Mouse (Mus musculus): ENCODE measurements at regions not wholly inside any gene's neighbourhood (a gene's known extent, or its start where the extent isn't known, plus 50 kb on each side); places are given as distances from the start of the nearest gene placed in this dataset.

DNA sequence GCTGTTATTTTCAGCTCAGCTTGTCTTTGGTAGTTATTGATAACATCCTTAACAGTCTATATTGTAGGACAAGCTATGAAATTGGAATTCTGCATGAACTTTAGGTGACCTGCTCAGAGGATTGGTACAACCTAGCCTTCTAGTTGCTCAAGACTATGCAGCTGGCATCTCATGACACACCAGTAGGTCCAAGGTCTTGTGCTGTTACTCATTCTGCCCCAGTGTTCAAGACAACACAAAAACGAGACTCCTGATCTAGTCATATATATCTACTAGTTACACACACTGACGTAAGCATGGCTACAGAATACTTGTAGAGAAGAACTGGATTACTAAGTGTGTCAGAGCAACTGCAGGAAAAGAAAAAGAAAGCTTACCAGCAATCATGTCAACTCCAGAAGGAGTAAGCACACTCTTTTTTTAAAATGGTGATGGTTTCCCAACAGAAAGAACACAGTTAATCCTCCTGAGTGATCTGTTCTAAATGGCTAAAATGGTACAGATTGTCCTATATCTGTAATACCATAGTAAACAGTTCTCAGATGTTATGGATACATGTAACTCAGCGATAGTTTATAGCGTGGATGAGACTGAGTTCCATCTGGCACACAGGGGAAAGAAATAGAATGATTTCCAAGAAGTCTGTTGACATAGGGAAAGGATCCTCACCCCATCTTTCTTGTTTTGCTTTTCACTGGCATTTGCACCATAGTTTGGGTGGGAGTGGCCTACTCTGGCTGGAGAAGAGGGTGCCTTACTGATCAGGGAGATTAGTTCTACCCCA lies 85.4 kb upstream of the Gm11146 start:
- no peak for DNase-seq (ENCODE audit: low spot score)

DNA sequence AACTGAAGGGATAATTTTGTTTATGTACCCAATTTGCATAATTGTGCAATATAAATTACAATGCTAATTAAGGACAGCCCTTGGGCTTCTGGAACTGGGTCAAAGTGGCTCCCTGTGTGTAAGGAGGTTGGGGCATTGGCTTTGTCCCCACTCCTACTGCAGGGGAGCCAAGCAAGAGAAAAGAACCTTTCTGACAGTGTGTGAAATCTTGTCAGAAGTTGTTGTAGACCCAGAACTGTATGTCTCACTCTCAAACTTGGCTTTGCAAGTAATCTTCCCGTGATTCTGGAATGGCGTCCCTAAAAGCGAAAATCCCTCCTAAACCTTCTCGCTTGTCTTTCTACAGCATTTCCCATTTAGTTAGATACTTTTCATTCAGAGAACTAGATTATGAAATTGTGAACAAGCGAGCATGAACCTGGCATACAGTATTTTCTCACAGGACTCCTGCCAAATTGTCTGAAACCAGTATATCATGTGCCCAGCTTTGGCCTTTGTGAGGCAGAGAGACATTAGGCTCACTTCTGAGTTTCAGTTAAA lies 83.8 kb upstream of the Gm11146 start:
- no peak for DNase-seq (ENCODE audit: low spot score)

DNA sequence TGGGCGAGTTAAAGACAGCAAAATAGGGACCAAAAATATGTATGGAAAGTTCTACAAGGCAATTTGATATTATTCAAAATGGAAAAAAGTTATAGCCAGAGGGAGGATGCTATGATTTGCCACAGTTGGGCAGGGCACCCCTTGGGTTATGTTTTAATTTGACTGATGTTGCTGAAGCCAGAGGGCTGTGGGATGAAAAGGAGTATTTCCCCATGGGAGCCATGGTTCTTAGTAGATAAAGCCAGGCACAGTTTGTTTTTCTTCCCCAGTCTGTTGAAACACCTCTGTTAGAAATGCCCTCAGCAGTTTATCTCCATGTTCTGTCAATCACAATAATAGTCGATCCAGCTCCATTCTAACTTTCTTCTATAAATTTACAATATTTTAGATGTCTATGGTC lies 82.6 kb upstream of the Gm11146 start:
- no peak for DNase-seq (ENCODE audit: low spot score)

DNA sequence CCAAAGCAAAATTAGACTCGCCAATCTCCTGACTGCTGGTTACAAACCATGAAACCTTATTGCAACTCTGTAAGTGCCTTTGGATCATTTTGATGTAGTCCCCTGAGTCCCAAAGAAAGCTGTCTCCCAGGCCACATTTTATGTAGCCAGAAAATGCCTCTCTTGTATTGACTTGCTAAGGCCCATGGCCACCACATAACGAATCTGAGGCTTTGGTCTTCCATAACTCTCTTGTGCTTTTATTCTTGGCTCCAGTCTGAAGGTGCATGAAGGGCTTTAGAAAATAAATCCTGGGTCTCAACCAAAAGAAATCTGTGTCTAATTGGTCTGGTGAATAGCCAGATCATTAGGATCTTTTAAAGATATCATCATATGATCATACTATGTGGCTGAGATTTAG lies 77.3 kb upstream of the Gm11146 start:
- DNase-seq (ENCODE audit: low spot score): no peak

DNA sequence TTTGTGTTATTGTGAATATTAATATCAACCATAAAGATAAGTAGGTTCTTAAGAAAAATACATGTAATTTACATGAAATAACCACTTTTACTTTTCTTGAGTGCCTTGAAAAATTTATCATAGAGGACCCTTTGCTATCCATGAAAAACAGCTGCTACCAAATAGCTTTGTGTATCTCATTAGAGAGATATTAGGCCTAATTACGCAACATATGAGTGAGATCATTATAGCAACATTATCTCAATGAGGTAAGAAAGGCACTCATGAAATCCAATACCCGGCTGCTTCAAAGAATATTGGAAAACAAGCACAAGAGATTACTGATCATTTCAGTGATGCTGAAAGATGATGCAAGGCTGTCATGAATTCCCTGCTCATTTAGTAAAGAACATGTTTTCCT lies 74.9 kb upstream of the Gm11146 start:
- DNase-seq (ENCODE audit: low spot score): no peak

DNA sequence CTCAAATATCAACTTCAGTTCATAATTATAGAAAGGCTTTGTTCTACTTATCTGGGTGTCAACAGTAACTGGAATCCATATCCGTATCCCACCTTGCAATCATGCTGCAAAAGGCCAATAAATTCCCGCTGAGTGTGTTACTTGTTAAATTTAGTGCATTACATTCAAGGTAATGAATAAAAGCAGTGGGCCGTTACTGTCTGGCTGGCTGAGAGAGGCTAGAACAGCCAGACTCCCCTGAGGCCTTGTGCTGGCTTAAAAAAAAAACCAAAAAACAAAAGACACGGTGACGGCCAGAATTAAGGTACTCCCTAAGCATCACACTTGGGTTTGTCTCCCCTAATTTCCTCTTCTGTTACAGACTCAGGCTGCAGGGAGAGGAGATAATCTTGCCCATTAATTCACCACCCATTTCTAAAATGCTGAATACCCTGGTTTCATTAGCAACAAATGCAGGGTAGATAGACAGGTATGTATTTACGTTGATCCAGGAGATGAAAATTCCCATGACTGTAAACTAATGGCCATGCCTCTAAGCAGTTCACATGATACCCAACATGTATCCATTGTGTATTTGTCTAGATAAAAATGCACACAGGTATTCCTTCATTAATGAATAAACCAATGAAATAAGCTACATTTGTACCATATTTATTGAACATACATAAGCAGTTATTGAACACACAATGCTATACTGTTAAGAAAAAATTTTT lies 74.1 kb upstream of the Gm11146 start:
- DNase-seq (ENCODE audit: low spot score): no peak

DNA sequence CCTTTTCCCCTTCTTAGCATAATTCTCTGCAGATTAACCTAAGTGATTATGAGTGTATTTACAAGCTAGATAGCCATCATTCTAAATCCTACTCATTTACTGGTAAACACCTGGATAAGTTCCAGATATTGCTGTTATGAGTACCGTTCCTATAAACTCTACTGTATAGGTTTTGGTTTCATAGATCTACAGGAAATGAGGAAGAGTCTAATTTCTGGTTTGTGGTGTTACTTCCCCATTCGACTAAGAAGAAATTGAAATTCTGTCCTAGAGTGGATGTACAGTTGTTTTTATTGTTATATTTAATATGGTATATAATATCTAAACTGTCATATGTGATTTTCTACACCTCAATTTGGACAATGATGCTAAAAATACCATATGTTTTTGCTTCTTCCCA lies 69.4 kb upstream of the Gm11146 start:
- no peak for DNase-seq (ENCODE audit: low spot score)

DNA sequence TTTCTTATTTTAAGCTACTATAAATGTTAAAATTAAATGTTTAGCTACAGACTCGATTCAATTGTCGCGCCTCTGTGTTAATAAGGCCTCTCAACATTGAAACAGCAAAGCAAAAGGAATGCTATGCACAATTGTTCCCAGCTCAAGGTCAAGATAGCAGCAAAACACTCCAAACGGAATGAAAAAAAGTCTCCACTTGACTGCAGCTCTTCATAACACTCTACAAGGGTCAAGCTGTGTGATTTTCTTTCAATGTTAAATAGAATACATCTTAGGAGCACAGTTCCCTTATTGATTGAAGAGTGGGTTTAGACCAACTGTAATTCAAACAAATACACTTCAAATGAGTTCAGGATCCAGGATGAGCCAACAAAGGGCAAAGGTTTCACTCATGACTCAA lies 63.9 kb upstream of the Gm11146 start:
- DNase-seq (ENCODE audit: low spot score): no peak

DNA sequence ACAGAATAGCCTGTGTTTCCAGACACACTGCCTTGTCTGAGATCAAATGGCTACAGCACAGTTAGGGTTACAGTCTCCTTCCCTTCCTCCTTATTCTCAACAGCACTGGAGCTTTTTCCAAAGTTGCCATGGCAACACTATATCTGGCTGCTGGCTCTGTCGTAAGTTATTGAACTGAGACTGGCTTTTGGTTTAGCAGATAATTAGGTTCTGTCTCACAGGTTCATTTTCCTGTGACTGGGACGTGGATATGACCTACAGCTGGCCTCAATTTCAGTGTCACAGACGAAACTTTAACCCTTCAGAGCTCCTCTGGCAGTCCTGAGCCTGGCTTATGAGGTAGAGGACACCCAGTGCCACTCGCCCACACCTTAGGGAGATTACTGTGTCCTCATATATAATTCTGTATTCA lies 60.2 kb upstream of the Gm11146 start:
- DNase-seq (ENCODE audit: low spot score): no peak

DNA sequence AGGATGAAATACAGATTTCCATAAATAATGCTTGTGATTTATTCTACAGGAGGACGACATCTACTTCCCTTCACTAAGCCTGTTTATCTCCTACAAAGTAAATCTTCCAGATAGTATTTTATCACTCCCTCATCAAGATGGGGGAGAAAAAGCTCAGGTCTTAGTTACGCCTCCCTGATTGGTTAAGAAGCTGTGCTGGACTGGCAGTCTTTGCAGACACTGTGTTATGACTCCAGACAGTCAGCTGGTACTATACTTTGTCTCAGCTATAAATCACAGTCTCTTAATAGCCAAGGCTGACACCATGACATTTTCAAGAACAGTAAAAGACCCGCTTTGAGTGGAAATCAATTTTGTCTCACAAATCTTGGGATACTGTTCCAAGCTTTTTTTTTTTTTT lies 51.4 kb upstream of the Gm11146 start:
- no peak for DNase-seq (ENCODE audit: low spot score)

Measured in ovary, adult 18-20 months (tissue).